9 mouse cellular contexts compared by ENCODE assay signal in the genomic region with DNA sequence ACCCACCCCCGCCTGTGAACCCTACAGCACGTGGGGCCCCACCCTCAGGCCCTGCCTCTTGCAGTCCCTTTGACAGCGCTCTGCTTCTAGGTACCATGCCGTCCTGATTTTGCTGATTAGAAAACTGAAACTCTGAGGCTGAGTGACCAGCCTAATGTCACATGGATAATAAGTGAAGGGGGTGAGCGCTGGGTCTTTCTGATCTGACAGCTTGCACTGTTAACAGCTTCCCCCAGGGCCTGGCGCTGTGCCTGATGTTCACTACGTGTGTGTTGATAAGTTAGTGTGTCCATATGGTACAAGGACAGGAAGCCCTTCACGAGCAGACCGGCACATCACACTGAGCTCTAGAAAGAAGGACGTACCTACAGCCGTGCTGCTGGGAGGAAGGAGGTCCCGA.
A peak's percentile ranks its signal among the peaks of the same experiment; 100 is the strongest.
DNase-seq lines count a peak whose midpoint lies in the region; ATAC-seq lines count a peak whose summit lies in the region.
"Had no signal": no experiment of that assay in that cellular context is flagged by ENCODE, and none has a peak within 500 bp of the region (broad histone marks: within the 10 kb centered on the region; RNA-seq: fewer than 3 reads in every experiment).

No protein-coding gene starts in this region.

- no peak overlapping the region for H3K4me3 ChIP-seq in embryonic facial prominence, embryonic 11.5 days (ENCODE audit: low read depth, low read length)
- H3K4me3 ChIP-seq in embryonic facial prominence, embryonic 10.5 days, result no peak overlapping the region

- intact Hi-C loops in left cerebral cortex, postnatal 4 days (cut with DNase I), result no loop called here
- intact Hi-C loops in left cerebral cortex, postnatal 36 days (cut with DNase I), result no loop called here
- intact Hi-C loops in gastrocnemius, postnatal 14 days (cut with DNase I; ENCODE audit: low total_unique reads), result no loop called here

- ATAC-seq in embryonic facial prominence, embryonic 11.5 days (replicated peaks; ENCODE audit: insufficient number of reproducible peaks, low FRiP score, low TSS enrichment, low read depth), result peak; percentile 45; the same call in 1 of the 2 replicates
- ATAC-seq in erythroblast, adult 5-6 weeks (replicated peaks; ENCODE audit: low FRiP score, poor library complexity, severe bottlenecking), result no peak

- no peaks in the 10 kb centered on the region; the same call in 1 of the 2 replicates for H3K4me1 ChIP-seq in embryonic facial prominence, embryonic 11.5 days (ENCODE audit: control insufficient read depth, insufficient read depth, low read length)
- peaks cover 59% of the 10 kb centered on the region for H3K4me1 ChIP-seq in embryonic facial prominence, embryonic 10.5 days

- no peaks in the 10 kb centered on the region for H3K27me3 ChIP-seq in embryonic facial prominence, embryonic 11.5 days (ENCODE audit: control insufficient read depth, insufficient read depth, low read length)
- H3K27me3 ChIP-seq in embryonic facial prominence, embryonic 10.5 days (replicated peaks; ENCODE audit: low read depth, poor library complexity, severe bottlenecking), result no peaks in the 10 kb centered on the region

- no peaks in the 10 kb centered on the region for H3K9me3 ChIP-seq in embryonic facial prominence, embryonic 11.5 days (replicated peaks; ENCODE audit: control insufficient read depth, low read length)
- no peaks in the 10 kb centered on the region for H3K9me3 ChIP-seq in embryonic facial prominence, embryonic 10.5 days

- H3K27ac ChIP-seq in embryonic facial prominence, embryonic 11.5 days (replicated peaks; ENCODE audit: low read depth, low read length), result no peak overlapping the region
- H3K27ac ChIP-seq in embryonic facial prominence, embryonic 10.5 days (replicated peaks), result no peak overlapping the region

- no peaks in the 10 kb centered on the region for H3K36me3 ChIP-seq in embryonic facial prominence, embryonic 11.5 days (replicated peaks; ENCODE audit: control insufficient read depth, insufficient read depth, low read depth, low read length)
- H3K36me3 ChIP-seq in embryonic facial prominence, embryonic 10.5 days (replicated peaks), result no peaks in the 10 kb centered on the region

- DNase-seq in embryonic facial prominence, embryonic 11.5 days (ENCODE audit: low spot score), result peak; percentile 32
- no peak for DNase-seq in embryonic facial prominence, embryonic 10.5 days (ENCODE audit: low spot score)
- DNase-seq in left cerebral cortex, postnatal 4 days, result peak; percentile 87
- no peak for DNase-seq in left cerebral cortex, postnatal 36 days (ENCODE audit: low spot score in 2 of 2)
- DNase-seq in brain, adult 2 months (ENCODE audit: low read depth, low spot score), result peak; percentile 68
- DNase-seq in heart, postnatal 4 days, result peak; percentile 72
- DNase-seq in gastrocnemius, postnatal 14 days, result no peak
- DNase-seq: adrenal gland, adult 8-10 months had no signal

- no peak overlapping the region for H3K9ac ChIP-seq in embryonic facial prominence, embryonic 11.5 days (replicated peaks; ENCODE audit: low read length)

- no peak overlapping the region for H3K4me2 ChIP-seq in embryonic facial prominence, embryonic 11.5 days (ENCODE audit: low read depth, low read length)

- 58% methylated on average over 12 of the region's 12 CpGs for WGBS in embryonic facial prominence, embryonic 11.5 days
- 72% methylated on average over 12 of the region's 12 CpGs for WGBS in embryonic facial prominence, embryonic 10.5 days

Comparison
In these comparisons a context has a peak if more than half of its experiments do, and no peak if none do; other contexts are left out.
1. DNase-seq: peak in embryonic facial prominence, embryonic 11.5 days (single experiment), left cerebral cortex, postnatal 4 days (single experiment), brain, adult 2 months (single experiment) and heart, postnatal 4 days (single experiment); none in embryonic facial prominence, embryonic 10.5 days (single experiment), left cerebral cortex, postnatal 36 days (0 of 2) and gastrocnemius, postnatal 14 days (single experiment).